Mouse (Mus musculus) kidney, adult 2 months (tissue): ENCODE measurements around the gene Pheta1.

ENCODE experiments used
- CTCF ChIP-seq: fragments of 200-500 bp; conservative IDR thresholded peaks from 2 replicates; pipeline ENCODE4 v1.5.1; 2011; ENCODE audit warnings: low read depth, mild to moderate bottlenecking, control low read depth, low read length, moderate library complexity, mixed read lengths; ENCODE audit not compliant: insufficient read depth, insufficient read length
- POLR2A ChIP-seq: fragments of 200-500 bp; IDR thresholded peaks from one replicate; pipeline ENCODE4 v1.6.1; 2011; ENCODE audit warnings: low read depth, low read length, control low read depth

DNA sequence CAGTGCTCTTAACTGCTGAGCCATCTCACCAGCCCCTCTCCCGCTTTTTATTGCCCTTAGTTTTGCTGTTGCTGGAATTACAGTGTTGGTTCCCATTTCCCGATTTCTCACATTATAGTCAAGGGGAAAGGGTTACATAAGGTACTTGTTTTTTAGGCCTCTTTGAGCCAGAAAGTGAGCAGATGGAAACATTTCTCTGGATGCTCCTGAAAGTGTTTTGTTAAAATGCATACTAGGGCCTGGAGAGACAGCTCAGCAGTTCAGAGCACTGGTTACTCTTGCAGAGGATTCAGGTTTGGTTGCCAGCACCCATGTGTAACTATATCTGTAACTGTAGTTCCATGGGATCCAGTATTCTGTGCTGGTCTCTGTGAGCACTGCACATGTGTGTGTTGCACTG lies 40.6 kb upstream of the Pheta1 start:
- TF ChIP-seq CTCF (no peak), POLR2A (no peak)
